Mouse (Mus musculus): ENCODE results near the gene Sec31a.
A peak's percentile ranks its signal among the peaks of the same experiment; 100 is the strongest.
"Not testable (repeated sequence)": the region's sequence is repeated elsewhere in the genome, so short reads cannot be mapped to it uniquely, and the experiment has no call there.

Sec31a gene

GRCm38 (mm10) chr5:100415761-100416590 is at the start of gene Sec31a:
Gene Sec31a, minus strand, starts transcription at chr5:100416234.
- DNase-seq: peak; percentile 99

- DNase-seq: no peak
These were observed 46.3 kb upstream of the Sec31a start for GRCm38 (mm10) chr5:100462374-100462773.

DNA sequence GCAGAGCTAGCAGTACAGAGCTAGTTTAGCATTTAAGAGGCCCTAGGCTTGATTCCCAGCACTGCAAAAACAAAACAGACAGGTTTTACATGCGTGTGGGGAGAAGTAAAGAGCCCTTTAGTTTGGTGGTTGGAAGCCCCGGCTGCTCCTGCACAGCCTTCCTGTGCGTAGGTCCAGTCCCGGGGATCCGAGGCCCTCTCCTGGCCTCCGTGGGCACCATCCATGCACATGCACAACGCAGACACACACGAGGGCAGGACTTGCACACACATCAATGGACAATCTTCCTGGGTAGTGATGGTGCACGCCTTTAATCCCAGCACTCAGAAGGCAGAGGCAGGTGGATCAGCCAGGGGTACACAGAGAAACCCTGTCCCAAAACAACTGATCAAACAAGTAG is 45.5 kb upstream of the Sec31a start:
- DNase-seq: no peak

DNA sequence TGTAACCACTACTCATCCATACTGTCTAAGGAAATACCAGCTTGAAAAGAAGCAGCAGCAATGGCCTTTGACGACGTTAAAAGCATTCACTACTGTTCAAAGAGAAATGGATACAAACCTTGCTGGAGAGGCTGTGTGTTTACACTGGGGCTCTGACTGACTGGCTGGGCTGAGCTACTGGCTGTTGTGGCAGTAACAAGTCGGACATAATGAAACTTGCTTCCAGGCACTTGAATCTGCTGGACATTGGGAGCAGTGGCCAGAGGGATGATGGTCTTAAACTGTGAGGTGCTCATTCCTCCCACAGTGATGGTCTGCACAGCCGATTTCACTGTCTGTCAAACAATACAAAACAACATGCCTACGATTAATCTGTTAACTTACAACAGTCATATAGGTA is 43.4 kb upstream of the Sec31a start:
- DNase-seq: no peak

DNA sequence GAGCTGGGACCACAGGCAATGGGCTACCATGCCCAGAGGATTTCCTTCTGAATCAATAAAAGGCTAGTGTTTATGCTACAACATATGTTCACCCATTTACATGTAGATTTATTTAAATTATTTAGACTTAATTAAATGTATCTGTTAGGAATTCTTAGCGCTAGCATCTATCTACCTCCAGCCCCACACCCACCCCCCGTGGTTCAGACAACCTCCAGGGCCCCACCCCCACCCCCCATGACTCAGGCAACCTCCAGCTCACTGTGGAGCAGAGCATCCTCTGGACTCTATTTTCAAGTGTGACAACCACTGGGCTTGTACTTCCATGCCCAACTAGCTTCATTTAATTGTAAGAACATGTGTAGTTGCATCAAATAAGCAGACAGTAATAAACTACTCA is 35.8 kb upstream of the Sec31a start:
- no peak for DNase-seq

DNA sequence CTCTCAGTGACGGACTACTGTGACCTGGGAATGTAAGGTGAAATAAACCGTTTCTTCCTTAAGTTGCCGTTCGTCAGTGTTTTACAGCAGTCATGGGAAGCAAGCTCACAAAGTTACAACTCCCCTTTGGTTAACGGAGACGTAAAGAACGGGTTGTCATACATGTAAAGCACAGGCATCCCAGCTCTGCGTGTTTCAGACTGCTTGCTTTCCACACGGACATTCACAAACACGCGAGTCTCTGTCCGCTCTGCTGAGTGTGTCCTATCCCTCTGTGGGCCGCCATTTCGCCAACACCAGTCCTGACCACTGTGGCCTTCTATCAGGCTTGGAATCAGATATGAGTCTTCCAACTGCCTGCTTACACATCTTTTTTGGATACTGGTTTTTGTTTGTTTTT is 22.8 kb upstream of the Sec31a start:
- no peak for DNase-seq

- no peak for DNase-seq
These were observed 21.9 kb upstream of the Sec31a start for GRCm38 (mm10) chr5:100437917-100438316.

DNA sequence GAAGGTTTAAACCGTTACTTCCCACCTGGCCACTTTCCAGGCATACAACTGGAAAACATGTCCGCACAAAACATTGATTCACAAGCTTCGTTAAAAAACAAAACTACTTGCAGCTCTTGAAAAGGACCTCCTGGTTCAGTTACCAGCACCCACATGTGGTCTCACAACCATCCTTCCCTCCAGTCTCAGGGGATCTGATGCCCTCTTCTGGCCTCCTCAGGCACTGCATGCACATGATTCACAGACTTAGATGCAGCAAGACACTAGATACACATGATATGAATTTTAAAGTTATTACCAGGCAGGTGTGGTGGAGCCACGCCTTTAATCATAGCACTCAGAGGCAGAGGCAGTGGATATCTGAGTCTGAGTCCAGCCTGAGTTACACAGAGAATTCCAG is 21.1 kb upstream of the Sec31a start:
- no peak for DNase-seq

DNA sequence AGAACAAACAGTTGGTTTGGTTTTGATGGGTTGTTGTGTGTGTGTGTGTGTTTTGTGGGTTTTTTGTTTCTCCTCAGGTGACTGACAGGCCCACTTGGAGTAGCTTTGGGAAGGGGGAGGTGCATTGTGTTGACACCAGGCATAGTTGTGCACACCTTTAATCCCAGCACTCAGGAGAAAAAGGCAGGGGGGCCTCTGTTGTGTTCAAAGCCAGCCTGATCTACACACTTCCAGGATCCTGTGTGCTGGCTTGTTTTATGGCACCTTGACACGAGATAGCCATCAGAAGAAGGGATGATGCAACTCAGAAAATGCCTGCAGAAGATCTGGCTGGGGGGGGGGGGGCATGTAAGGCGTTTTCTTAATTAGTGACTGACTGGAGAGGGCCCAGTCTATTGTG is 14.9 kb upstream of the Sec31a start:
- no peak for DNase-seq

DNA sequence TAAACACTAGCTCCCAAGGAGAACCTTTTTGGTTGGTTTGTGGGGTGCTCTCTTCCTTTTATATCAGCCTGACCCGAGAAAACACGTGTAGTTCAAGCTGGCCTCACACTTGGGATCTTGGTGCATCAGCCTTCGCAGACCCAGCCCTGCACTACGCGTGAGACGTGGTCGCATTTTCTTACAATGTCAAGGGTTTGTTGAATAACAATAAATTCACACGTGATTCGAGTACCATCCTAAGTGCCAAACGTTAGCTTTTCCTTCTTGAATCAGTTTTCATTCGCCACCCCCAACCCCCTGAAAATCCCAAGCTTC is 14.0 kb upstream of the Sec31a start:
- no peak for DNase-seq

GRCm38 (mm10) chr5:100429344-100430075 is 13.5 kb upstream of the Sec31a start:
- DNase-seq: peak; percentile 94 to 97

- DNase-seq: no peak
These were observed 12.8 kb upstream of the Sec31a start for GRCm38 (mm10) chr5:100428734-100429343.

- DNase-seq: peak in 1 of 2 experiments; percentile 21
These were observed 12.1 kb upstream of the Sec31a start for GRCm38 (mm10) chr5:100428031-100428733.

- DNase-seq: peak in 1 of 2 experiments; percentile 12
These were observed 11.2 kb upstream of the Sec31a start for GRCm38 (mm10) chr5:100427276-100427675.

DNA sequence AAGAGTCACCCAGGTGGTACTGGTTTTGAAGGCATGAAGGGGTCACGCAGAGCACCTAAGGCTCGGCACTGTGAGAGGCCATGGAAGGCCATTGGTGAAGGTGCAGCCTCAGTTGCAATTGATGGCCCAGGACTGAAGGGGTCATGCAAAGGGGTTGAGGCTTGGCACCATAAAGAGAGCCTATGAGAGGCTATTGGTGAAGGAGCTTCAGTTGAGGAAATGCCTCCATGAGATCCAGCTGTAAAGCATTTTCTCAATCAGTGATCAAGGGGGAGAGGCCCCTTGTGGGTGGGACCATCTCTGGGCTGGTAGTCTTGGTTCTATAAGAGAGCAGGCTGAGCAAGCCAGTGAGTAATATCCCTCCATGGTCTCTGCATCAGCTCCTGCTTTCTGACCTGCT is 9.8 kb upstream of the Sec31a start:
- DNase-seq: not testable (repeated sequence)

DNA sequence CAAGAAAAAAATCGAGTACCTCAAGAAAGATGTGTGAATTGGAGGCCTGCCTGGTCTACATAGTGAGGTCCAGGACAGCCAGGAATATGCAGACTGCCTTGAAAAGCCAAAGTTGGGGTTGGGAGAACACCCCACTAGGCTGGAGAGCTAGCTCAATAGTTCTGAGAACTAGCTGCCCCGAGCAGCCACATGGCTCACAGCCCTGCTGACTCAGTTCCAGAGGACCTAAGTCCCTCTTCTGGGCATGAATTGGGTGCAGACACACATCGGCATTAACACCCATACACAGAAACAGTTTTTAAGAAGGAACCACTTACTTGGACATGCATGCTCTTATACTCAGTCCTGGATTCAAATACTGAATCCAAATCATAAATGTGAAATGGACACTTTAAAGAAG is 8.2 kb upstream of the Sec31a start:
- no peak for DNase-seq

DNA sequence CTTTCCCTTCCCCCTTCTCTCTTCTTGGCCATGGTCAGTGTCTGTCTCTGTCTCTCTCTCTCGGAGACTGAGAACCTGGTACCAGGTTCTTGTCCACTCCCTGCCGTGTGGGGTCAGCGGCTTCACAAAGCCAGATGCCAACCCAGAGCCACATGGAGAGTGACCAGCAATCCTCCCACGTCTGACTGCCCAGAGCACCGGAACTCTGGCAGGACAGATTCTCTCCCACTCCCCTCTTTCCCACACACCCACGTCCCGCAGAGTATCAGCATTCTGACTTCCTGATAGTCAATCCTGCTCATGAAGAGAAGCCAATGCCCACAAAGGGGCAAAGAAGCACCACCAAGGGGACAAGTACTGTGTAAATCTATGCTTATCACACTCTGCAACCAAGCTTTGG is 7.6 kb upstream of the Sec31a start:
- DNase-seq: no peak

GRCm38 (mm10) chr5:100418861-100419260 is 2.8 kb upstream of the Sec31a start:
- DNase-seq: no peak

DNA sequence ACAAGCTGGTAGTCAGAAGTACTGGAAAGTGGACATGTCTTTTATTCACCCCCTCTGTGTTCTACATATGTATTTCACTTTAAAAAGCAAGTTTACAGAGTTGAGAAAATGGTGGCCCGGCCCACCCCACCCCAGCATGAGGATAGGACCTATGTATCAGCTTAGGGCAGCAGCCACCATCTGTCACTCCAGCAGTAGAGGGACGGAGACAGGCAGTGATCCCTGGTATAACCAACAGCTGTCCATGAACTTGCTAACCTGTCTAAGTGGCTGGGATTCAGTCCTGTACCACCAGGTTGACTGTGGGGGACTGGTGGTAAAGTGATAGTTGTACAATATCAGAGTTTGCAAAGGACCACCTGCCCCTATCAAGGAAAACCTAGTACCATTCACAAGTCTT is 2.0 kb upstream of the Sec31a start:
- DNase-seq: no peak

- no peak for DNase-seq
These were observed 1.4 kb downstream of the Sec31a start for GRCm38 (mm10) chr5:100414474-100415196.

DNA sequence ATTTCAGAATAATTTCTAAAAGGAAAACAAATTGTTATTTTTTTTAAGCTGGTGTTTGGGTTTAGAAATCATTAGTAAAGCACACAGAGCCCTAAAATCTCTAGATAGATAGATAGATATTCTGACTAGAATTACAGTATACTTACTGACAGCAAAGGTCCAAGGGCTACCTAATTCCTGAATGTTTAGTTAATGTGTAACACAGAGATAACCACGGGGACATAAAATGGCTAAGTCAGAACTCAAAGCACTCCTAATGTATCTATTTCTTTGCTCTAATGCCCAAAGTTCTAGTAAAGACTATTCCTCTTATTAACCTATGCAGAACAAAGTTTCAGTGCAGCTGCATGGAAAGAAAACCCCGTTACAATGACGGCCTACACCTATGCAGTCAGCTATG is 3.1 kb downstream of the Sec31a start:
- DNase-seq: no peak

DNA sequence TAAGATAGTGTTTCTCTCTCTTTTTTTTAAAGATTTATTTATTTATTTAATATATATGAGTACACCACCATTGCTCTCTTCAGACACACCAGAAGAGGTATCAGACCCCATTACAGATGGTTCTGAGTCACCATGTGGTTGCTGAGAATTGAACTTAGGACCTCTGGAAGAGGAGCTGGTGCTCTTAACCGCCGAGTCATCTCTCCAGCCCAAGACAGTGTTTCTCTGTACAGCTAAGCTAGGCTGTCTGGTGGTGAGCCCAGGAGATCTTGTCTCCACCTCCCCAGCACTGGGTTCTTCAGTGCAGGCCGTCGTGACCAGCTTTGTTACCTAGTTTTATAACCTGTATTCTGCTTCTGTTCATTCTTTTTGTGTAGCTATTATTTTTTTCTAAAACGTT is 5.8 kb downstream of the Sec31a start:
- no peak for DNase-seq

GRCm38 (mm10) chr5:100408485-100408884 is 7.5 kb downstream of the Sec31a start:
- DNase-seq: no peak
